Mouse (Mus musculus) urinary bladder, postnatal 14 days (tissue): ENCODE measurements around the gene Rab3b.
A peak's percentile ranks its signal among the peaks of the same experiment; 100 is the strongest.

Experiments used
- DNase-seq: peaks from one replicate; pipeline ENCODE4 v3.0.0; 2021; ENCODE audit warnings: low spot score

Gene Rab3b

GRCm38 (mm10) chr4:108951663-108952062, 72.8 kb downstream of the Rab3b start:
- no peak for DNase-seq

- DNase-seq: no peak
These were observed 80.8 kb downstream of the Rab3b start for GRCm38 (mm10) chr4:108959696-108960095.

- DNase-seq: no peak
These were observed 82.0 kb downstream of the Rab3b start for GRCm38 (mm10) chr4:108960619-108961460.

GRCm38 (mm10) chr4:108963017-108963416, 84.2 kb downstream of the Rab3b start:
- DNase-seq: no peak

- DNase-seq: no peak
These were observed 90.7 kb downstream of the Rab3b start for GRCm38 (mm10) chr4:108969517-108969916.

GRCm38 (mm10) chr4:108971054-108971453, 92.2 kb downstream of the Rab3b start:
- no peak for DNase-seq

GRCm38 (mm10) chr4:108976458-108977071, 97.7 kb downstream of the Rab3b start:
- DNase-seq: peak; percentile 48

GRCm38 (mm10) chr4:108986833-108987472, 108.1 kb downstream of the Rab3b start:
- no peak for DNase-seq

- DNase-seq: no peak
These were observed 108.6 kb downstream of the Rab3b start for GRCm38 (mm10) chr4:108987473-108987842.

GRCm38 (mm10) chr4:108989430-108989829, 110.6 kb downstream of the Rab3b start:
- DNase-seq: no peak

GRCm38 (mm10) chr4:108990032-108990431, 111.2 kb downstream of the Rab3b start:
- DNase-seq: no peak

- no peak for DNase-seq
These were observed 111.7 kb downstream of the Rab3b start for GRCm38 (mm10) chr4:108990571-108990970.

- DNase-seq: no peak
These were observed 112.9 kb downstream of the Rab3b start for GRCm38 (mm10) chr4:108991811-108992210.
